Mouse (Mus musculus): ENCODE results near the gene Epb41l2. TPM values are rescaled to one million over a fixed set of nuclear protein-coding genes. Genes with fewer than 3 reads are reported as not detected.

Gene Epb41l2
- polyA plus RNA-seq, 1 experiment, result 47.5 TPM

- Histone ChIP-seq H3K27me3 (ENCODE audit: control insufficient read depth, insufficient read depth, low read length) (no peaks in the 10 kb centered on the region), H3K4me3 (ENCODE audit: control insufficient read depth, insufficient read depth, low read length) (no peak overlapping the region), H3K36me3 (ENCODE audit: control insufficient read depth, insufficient read depth, low read length) (0 out of 2 replicates have a peak, but pooled peaks cover 3% of the 10 kb centered on the region), H3K4me1 (replicated peaks; ENCODE audit: control insufficient read depth, insufficient read depth, low read length) (peaks cover 6% of the 10 kb centered on the region), H3K27ac (ENCODE audit: control insufficient read depth, insufficient read depth, low read length) (no peak overlapping the region)
- TF ChIP-seq CTCF (IDR thresholded peaks at IDR 0.05; ENCODE audit: borderline replicate concordance, control insufficient read depth, extremely low read depth, insufficient read depth, low read length, poor library complexity) (no peak), POLR2A (IDR thresholded peaks at IDR 0.05; ENCODE audit: control insufficient read depth, extremely low read depth, insufficient read depth, low read length, poor library complexity) (no peak)
- 84% methylated on average over 10 of the region's 10 CpGs for WGBS
- no peak for DNase-seq
These were observed 22.4 kb downstream of the Epb41l2 start for GRCm38 (mm10) chr10:25381951-25382350.

- no peaks in the 10 kb centered on the region for H3K27me3 ChIP-seq (ENCODE audit: control insufficient read depth, insufficient read depth, low read length)
- H3K27ac ChIP-seq (ENCODE audit: control insufficient read depth, insufficient read depth, low read length), result no peak overlapping the region
- 24% methylated on average over 5 of the region's 5 CpGs for WGBS
- TF ChIP-seq CTCF (IDR thresholded peaks at IDR 0.05; ENCODE audit: borderline replicate concordance, control insufficient read depth, extremely low read depth, insufficient read depth, low read length, poor library complexity) (no peak), POLR2A (IDR thresholded peaks at IDR 0.05; ENCODE audit: control insufficient read depth, extremely low read depth, insufficient read depth, low read length, poor library complexity) (no peak)
- no peak overlapping the region for H3K4me3 ChIP-seq (ENCODE audit: control insufficient read depth, insufficient read depth, low read length)
- H3K36me3 ChIP-seq (ENCODE audit: control insufficient read depth, insufficient read depth, low read length), result no peaks in the 10 kb centered on the region
- DNase-seq, result no peak
- peaks cover 14% of the 10 kb centered on the region for H3K4me1 ChIP-seq (replicated peaks; ENCODE audit: control insufficient read depth, insufficient read depth, low read length)
These were observed 23.6 kb downstream of the Epb41l2 start for GRCm38 (mm10) chr10:25383171-25383570.

- WGBS, result 93% methylated on average over 10 of the region's 10 CpGs
- no peak for DNase-seq
- TF ChIP-seq POLR2A (IDR thresholded peaks at IDR 0.05; ENCODE audit: control insufficient read depth, extremely low read depth, insufficient read depth, low read length, poor library complexity) (no peak), CTCF (IDR thresholded peaks at IDR 0.05; ENCODE audit: borderline replicate concordance, control insufficient read depth, extremely low read depth, insufficient read depth, low read length, poor library complexity) (no peak)
- Histone ChIP-seq H3K27ac (ENCODE audit: control insufficient read depth, insufficient read depth, low read length) (no peak overlapping the region), H3K36me3 (ENCODE audit: control insufficient read depth, insufficient read depth, low read length) (no peaks in the 10 kb centered on the region), H3K27me3 (ENCODE audit: control insufficient read depth, insufficient read depth, low read length) (no peaks in the 10 kb centered on the region), H3K4me3 (ENCODE audit: control insufficient read depth, insufficient read depth, low read length) (no peak overlapping the region), H3K4me1 (replicated peaks; ENCODE audit: control insufficient read depth, insufficient read depth, low read length) (peaks cover 14% of the 10 kb centered on the region)
These were observed 24.8 kb downstream of the Epb41l2 start for GRCm38 (mm10) chr10:25384391-25384790.

GRCm38 (mm10) chr10:25385811-25386580 lies 26.4 kb downstream of the Epb41l2 start:
- Histone ChIP-seq H3K27ac (ENCODE audit: control insufficient read depth, insufficient read depth, low read length) (no peak overlapping the region), H3K4me3 (ENCODE audit: control insufficient read depth, insufficient read depth, low read length) (no peak overlapping the region), H3K4me1 (replicated peaks; ENCODE audit: control insufficient read depth, insufficient read depth, low read length) (peaks cover 14% of the 10 kb centered on the region), H3K27me3 (ENCODE audit: control insufficient read depth, insufficient read depth, low read length) (no peaks in the 10 kb centered on the region), H3K36me3 (ENCODE audit: control insufficient read depth, insufficient read depth, low read length) (no peaks in the 10 kb centered on the region)
- TF ChIP-seq POLR2A (IDR thresholded peaks at IDR 0.05; ENCODE audit: control insufficient read depth, extremely low read depth, insufficient read depth, low read length, poor library complexity) (no peak), CTCF (IDR thresholded peaks at IDR 0.05; ENCODE audit: borderline replicate concordance, control insufficient read depth, extremely low read depth, insufficient read depth, low read length, poor library complexity) (no peak)
- no peak for DNase-seq
- WGBS, result 95% methylated on average over 13 of the region's 13 CpGs

- H3K4me1 ChIP-seq (replicated peaks; ENCODE audit: control insufficient read depth, insufficient read depth, low read length), result peaks cover 14% of the 10 kb centered on the region
- H3K27ac ChIP-seq (ENCODE audit: control insufficient read depth, insufficient read depth, low read length), result no peak overlapping the region
- no peaks in the 10 kb centered on the region for H3K36me3 ChIP-seq (ENCODE audit: control insufficient read depth, insufficient read depth, low read length)
- no peaks in the 10 kb centered on the region for H3K27me3 ChIP-seq (ENCODE audit: control insufficient read depth, insufficient read depth, low read length)
- no peak overlapping the region for H3K4me3 ChIP-seq (ENCODE audit: control insufficient read depth, insufficient read depth, low read length)
- 94% methylated on average over 4 of the region's 4 CpGs for WGBS
- no peak for TF ChIP-seq POLR2A (IDR thresholded peaks at IDR 0.05; ENCODE audit: control insufficient read depth, extremely low read depth, insufficient read depth, low read length, poor library complexity)
- TF ChIP-seq CTCF (IDR thresholded peaks at IDR 0.05; ENCODE audit: borderline replicate concordance, control insufficient read depth, extremely low read depth, insufficient read depth, low read length, poor library complexity), result no peak
- DNase-seq, result no peak
These were observed 27.3 kb downstream of the Epb41l2 start for GRCm38 (mm10) chr10:25386868-25387267.

- Histone ChIP-seq H3K4me1 (replicated peaks; ENCODE audit: control insufficient read depth, insufficient read depth, low read length) (peaks cover 14% of the 10 kb centered on the region), H3K27ac (ENCODE audit: control insufficient read depth, insufficient read depth, low read length) (no peak overlapping the region), H3K36me3 (ENCODE audit: control insufficient read depth, insufficient read depth, low read length) (no peaks in the 10 kb centered on the region), H3K27me3 (ENCODE audit: control insufficient read depth, insufficient read depth, low read length) (no peaks in the 10 kb centered on the region), H3K4me3 (ENCODE audit: control insufficient read depth, insufficient read depth, low read length) (no peak overlapping the region)
- peak; percentile 31 for DNase-seq
- WGBS, result 12% methylated on average over 4 of the region's 4 CpGs
- no peak for TF ChIP-seq CTCF (IDR thresholded peaks at IDR 0.05; ENCODE audit: borderline replicate concordance, control insufficient read depth, extremely low read depth, insufficient read depth, low read length, poor library complexity)
- TF ChIP-seq POLR2A (IDR thresholded peaks at IDR 0.05; ENCODE audit: control insufficient read depth, extremely low read depth, insufficient read depth, low read length, poor library complexity), result no peak
These were observed 27.7 kb downstream of the Epb41l2 start for GRCm38 (mm10) chr10:25387268-25387667.
